Mouse (Mus musculus): ENCODE measurements around the gene Kcnq4. TPM values are rescaled to one million over a fixed set of nuclear protein-coding genes. Genes with fewer than 3 reads are reported as not detected.
A peak's percentile ranks its signal among the peaks of the same experiment; 100 is the strongest.

Kcnq4 gene
- polyA plus RNA-seq, 1 experiment from 2014 or later: 5.0 TPM

DNA sequence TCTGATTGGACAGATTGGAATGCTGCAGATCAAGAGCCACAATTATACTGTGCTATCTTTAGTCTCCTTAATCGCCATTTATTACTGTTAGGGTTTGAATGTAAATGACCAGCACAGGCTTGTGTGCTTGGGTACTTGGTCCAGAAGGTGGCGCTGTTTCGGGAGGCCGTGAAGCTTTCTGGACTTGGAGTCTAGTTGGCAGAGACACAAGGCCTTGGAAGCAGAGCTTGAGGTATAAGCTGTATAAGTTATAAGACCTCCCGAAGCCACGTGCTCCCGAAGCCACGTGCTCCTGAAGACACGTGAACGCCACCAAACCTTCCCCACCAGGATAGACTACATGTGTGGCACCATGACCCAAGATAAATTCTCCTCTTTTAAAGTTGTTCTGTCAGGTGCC is 55.7 kb downstream of the Kcnq4 start:
- no peaks in the 10 kb centered on the region for H3K27me3 ChIP-seq (replicated peaks; ENCODE audit: control insufficient read depth, insufficient read depth, low read length)
- no peak overlapping the region for H3K9ac ChIP-seq (ENCODE audit: low read length)
- ATAC-seq: peak; percentile 42; the same call in 1 of the 2 replicates
- H3K27ac ChIP-seq (ENCODE audit: low read depth, low read length): no peak overlapping the region
- 39% methylated on average over 10 of the region's 10 CpGs for WGBS
- no peak overlapping the region for H3K4me2 ChIP-seq (ENCODE audit: low read length)
- no peak overlapping the region for H3K4me3 ChIP-seq (ENCODE audit: low read depth, low read length)
- H3K36me3 ChIP-seq (ENCODE audit: control insufficient read depth, insufficient read depth, low read length): no peaks in the 10 kb centered on the region
- peak; percentile 58 for DNase-seq (ENCODE audit: low spot score)
- no peaks in the 10 kb centered on the region for H3K9me3 ChIP-seq (replicated peaks; ENCODE audit: control insufficient read depth, low read length)
- no peaks in the 10 kb centered on the region for H3K4me1 ChIP-seq (ENCODE audit: control insufficient read depth, insufficient read depth, low read length)

DNA sequence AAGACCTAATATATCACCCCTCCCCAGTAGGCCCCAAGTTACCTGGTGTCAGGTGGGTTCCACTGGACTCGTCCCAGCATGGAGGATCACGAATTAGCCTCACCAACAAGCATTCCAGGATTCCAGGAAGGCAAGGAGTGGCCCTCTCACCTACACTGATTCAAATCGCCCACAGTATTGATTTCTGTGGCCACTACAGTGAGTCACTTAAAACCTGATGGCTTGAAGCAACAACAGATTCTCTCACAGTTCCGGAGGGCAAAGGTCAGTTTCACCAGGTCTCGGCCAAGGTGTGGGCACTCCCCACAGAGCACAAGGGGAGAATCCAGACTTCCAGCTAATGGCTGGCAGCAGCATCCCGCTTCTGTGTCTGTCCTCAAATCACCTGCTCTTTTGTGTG is 59.1 kb downstream of the Kcnq4 start:
- Histone ChIP-seq H3K27me3 (replicated peaks; ENCODE audit: control insufficient read depth, insufficient read depth, low read length) (no peaks in the 10 kb centered on the region), H3K9ac (ENCODE audit: low read length) (no peak overlapping the region), H3K9me3 (replicated peaks; ENCODE audit: control insufficient read depth, low read length) (no peaks in the 10 kb centered on the region), H3K27ac (ENCODE audit: low read depth, low read length) (no peak overlapping the region), H3K4me1 (ENCODE audit: control insufficient read depth, insufficient read depth, low read length) (no peaks in the 10 kb centered on the region), H3K4me2 (ENCODE audit: low read length) (no peak overlapping the region), H3K36me3 (ENCODE audit: control insufficient read depth, insufficient read depth, low read length) (no peaks in the 10 kb centered on the region), H3K4me3 (ENCODE audit: low read depth, low read length) (no peak overlapping the region)
- ATAC-seq (no peak), DNase-seq (ENCODE audit: low spot score) (no peak)
- whole genome bisulfite sequencing: 69% methylated on average over 6 of the region's 6 CpGs

DNA sequence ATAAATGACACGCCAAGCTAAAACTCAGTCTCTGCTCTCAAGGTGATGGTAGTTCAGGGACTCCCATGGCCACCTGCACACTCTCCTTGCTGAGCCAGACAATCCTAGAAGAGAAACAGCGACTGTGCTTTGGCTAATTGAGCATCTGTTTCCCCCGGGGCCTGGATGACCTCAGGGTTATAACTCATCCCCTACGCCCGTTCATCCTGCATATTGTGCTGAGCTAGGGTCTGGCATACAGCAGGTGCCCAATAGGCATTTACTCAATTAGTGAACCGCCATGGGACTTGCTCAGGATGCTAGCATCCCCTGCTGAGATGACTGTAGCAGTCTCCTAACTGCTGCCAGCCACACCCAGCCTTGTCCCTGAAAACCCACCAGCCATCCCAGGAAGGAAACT is 61.1 kb downstream of the Kcnq4 start:
- no peaks in the 10 kb centered on the region for H3K27me3 ChIP-seq (replicated peaks; ENCODE audit: control insufficient read depth, insufficient read depth, low read length)
- no peak overlapping the region for H3K4me3 ChIP-seq (ENCODE audit: low read depth, low read length)
- no peaks in the 10 kb centered on the region for H3K36me3 ChIP-seq (ENCODE audit: control insufficient read depth, insufficient read depth, low read length)
- no peaks in the 10 kb centered on the region for H3K4me1 ChIP-seq (ENCODE audit: control insufficient read depth, insufficient read depth, low read length)
- 47% methylated on average over 6 of the region's 6 CpGs for WGBS
- no peaks in the 10 kb centered on the region for H3K9me3 ChIP-seq (replicated peaks; ENCODE audit: control insufficient read depth, low read length)
- no peak for ATAC-seq
- H3K27ac ChIP-seq (ENCODE audit: low read depth, low read length): no peak overlapping the region
- no peak overlapping the region for H3K9ac ChIP-seq (ENCODE audit: low read length)
- H3K4me2 ChIP-seq (ENCODE audit: low read length): no peak overlapping the region
- DNase-seq (ENCODE audit: low spot score): no peak

DNA sequence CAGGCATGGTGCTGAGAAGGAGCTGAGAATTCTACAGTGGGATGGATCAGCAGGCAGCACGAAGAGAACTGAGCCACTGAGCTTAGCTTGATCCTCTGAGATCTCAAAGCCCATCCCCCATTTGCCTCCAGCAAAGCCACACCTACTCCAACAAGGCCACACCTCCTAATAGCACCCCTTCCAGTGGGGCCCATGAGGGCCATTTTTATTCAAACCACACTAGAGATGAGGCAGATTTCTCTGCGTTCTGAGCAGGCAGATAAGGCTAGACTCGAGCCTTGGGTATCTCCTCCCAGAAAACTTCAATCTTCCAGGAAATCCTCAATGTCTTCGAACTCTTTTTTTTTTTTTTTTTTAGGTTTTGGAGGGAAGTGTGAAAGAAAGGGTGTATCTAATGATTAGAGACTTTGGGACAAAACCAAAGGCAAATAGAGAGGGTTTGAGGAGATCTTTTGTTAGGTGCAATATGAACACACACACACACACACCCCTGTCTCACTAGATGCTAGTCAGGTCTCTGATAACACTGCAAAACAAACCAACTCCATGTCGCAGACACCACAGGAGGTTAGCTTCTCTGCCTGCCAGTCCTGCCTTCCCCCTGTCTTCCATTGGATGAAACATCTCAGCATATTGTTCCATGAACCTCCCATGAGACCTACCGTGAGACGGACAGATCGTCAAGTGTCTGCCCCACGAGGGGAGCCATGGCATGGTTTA is 65.0 kb downstream of the Kcnq4 start:
- ATAC-seq (no peak), DNase-seq (ENCODE audit: low spot score) (no peak)
- Histone ChIP-seq H3K36me3 (ENCODE audit: control insufficient read depth, insufficient read depth, low read length) (no peaks in the 10 kb centered on the region), H3K27ac (ENCODE audit: low read depth, low read length) (no peak overlapping the region), H3K4me1 (ENCODE audit: control insufficient read depth, insufficient read depth, low read length) (no peaks in the 10 kb centered on the region), H3K9ac (ENCODE audit: low read length) (no peak overlapping the region), H3K9me3 (replicated peaks; ENCODE audit: control insufficient read depth, low read length) (no peaks in the 10 kb centered on the region), H3K27me3 (replicated peaks; ENCODE audit: control insufficient read depth, insufficient read depth, low read length) (no peaks in the 10 kb centered on the region), H3K4me3 (ENCODE audit: low read depth, low read length) (no peak overlapping the region), H3K4me2 (ENCODE audit: low read length) (no peak overlapping the region)
- WGBS: 57% methylated on average over 9 of the region's 9 CpGs

- Histone ChIP-seq H3K9ac (ENCODE audit: low read length) (no peak overlapping the region), H3K4me3 (ENCODE audit: low read depth, low read length) (no peak overlapping the region), H3K4me2 (ENCODE audit: low read length) (no peak overlapping the region), H3K27me3 (replicated peaks; ENCODE audit: control insufficient read depth, insufficient read depth, low read length) (no peaks in the 10 kb centered on the region), H3K27ac (ENCODE audit: low read depth, low read length) (no peak overlapping the region), H3K4me1 (ENCODE audit: control insufficient read depth, insufficient read depth, low read length) (no peaks in the 10 kb centered on the region), H3K9me3 (replicated peaks; ENCODE audit: control insufficient read depth, low read length) (no peaks in the 10 kb centered on the region), H3K36me3 (ENCODE audit: control insufficient read depth, insufficient read depth, low read length) (no peaks in the 10 kb centered on the region)
- ATAC-seq (no peak), DNase-seq (ENCODE audit: low spot score) (peak; percentile 71)
- 33% methylated on average over 10 of the region's 10 CpGs for WGBS
Measured at GRCm38 (mm10) chr4:120682168-120682567, 66.2 kb downstream of the Kcnq4 start.

GRCm38 (mm10) chr4:120680953-120681352 is 67.5 kb downstream of the Kcnq4 start:
- no peaks in the 10 kb centered on the region for H3K36me3 ChIP-seq (ENCODE audit: control insufficient read depth, insufficient read depth, low read length)
- H3K4me2 ChIP-seq (ENCODE audit: low read length): no peak overlapping the region
- no peaks in the 10 kb centered on the region for H3K27me3 ChIP-seq (replicated peaks; ENCODE audit: control insufficient read depth, insufficient read depth, low read length)
- 58% methylated on average over 7 of the region's 7 CpGs for WGBS
- no peak for ATAC-seq
- no peaks in the 10 kb centered on the region for H3K4me1 ChIP-seq (ENCODE audit: control insufficient read depth, insufficient read depth, low read length)
- no peak overlapping the region for H3K4me3 ChIP-seq (ENCODE audit: low read depth, low read length)
- H3K9me3 ChIP-seq (replicated peaks; ENCODE audit: control insufficient read depth, low read length): no peaks in the 10 kb centered on the region
- no peak overlapping the region for H3K9ac ChIP-seq (ENCODE audit: low read length)
- DNase-seq (ENCODE audit: low spot score): peak; percentile 52
- H3K27ac ChIP-seq (ENCODE audit: low read depth, low read length): no peak overlapping the region

- no peak overlapping the region for H3K4me3 ChIP-seq (ENCODE audit: low read depth, low read length)
- 61% methylated on average over 2 of the region's 2 CpGs for WGBS
Measured at GRCm38 (mm10) chr4:120675640-120676039, 72.8 kb downstream of the Kcnq4 start.

DNA sequence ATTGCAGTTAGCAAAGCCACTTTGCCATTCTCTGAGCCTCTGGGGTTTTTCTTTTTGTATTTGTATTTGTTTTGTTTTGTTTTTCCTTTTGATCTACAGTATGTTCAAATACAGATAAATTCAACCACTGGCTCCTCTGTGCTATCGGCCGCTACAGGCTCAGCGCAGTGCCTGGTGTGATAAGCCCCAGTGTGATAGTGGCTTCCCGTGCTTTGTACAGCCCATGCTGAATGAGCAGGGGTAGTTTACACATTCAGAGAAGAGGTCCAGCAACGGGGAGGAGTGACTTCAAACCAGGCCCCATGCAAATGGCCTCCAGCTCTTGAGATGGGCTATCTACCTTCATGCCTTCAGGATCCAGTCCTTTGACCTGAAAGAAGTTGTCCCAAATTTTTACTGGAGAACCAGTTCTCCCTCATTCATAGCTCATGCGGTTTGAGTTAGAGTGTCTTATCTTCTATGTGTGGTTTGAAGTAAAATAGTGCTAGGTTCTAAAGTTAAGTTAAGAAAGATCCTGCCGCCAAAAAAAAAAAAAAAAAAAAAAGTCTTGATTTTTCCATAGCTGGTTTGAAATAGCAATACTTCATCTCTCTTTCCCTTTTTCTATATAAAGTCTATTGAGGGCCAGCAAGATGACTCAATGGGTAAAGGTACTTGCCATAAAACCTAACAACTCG is 73.5 kb downstream of the Kcnq4 start:
- 84% methylated on average over 8 of the region's 8 CpGs for WGBS
- no peak for DNase-seq (ENCODE audit: low spot score)

More at GRCm38 (mm10) chr4:120675640-120676039, 72.8 kb downstream of the Kcnq4 start:
- no peaks in the 10 kb centered on the region for H3K4me1 ChIP-seq (ENCODE audit: control insufficient read depth, insufficient read depth, low read length)
- no peaks in the 10 kb centered on the region for H3K9me3 ChIP-seq (replicated peaks; ENCODE audit: control insufficient read depth, low read length)
- no peaks in the 10 kb centered on the region for H3K27me3 ChIP-seq (replicated peaks; ENCODE audit: control insufficient read depth, insufficient read depth, low read length)
- no peak for ATAC-seq
- no peak overlapping the region for H3K27ac ChIP-seq (ENCODE audit: low read depth, low read length)
- DNase-seq (ENCODE audit: low spot score): no peak
- no peak overlapping the region for H3K9ac ChIP-seq (ENCODE audit: low read length)
- no peak overlapping the region for H3K4me2 ChIP-seq (ENCODE audit: low read length)
- no peaks in the 10 kb centered on the region for H3K36me3 ChIP-seq (ENCODE audit: control insufficient read depth, insufficient read depth, low read length)

GRCm38 (mm10) chr4:120673606-120674005 is 74.8 kb downstream of the Kcnq4 start:
- Histone ChIP-seq H3K9ac (ENCODE audit: low read length) (no peak overlapping the region), H3K4me1 (ENCODE audit: control insufficient read depth, insufficient read depth, low read length) (no peaks in the 10 kb centered on the region), H3K4me3 (ENCODE audit: low read depth, low read length) (no peak overlapping the region), H3K36me3 (ENCODE audit: control insufficient read depth, insufficient read depth, low read length) (no peaks in the 10 kb centered on the region), H3K4me2 (ENCODE audit: low read length) (no peak overlapping the region), H3K9me3 (replicated peaks; ENCODE audit: control insufficient read depth, low read length) (no peaks in the 10 kb centered on the region), H3K27ac (ENCODE audit: low read depth, low read length) (no peak overlapping the region), H3K27me3 (replicated peaks; ENCODE audit: control insufficient read depth, insufficient read depth, low read length) (peaks cover 5% of the 10 kb centered on the region)
- DNase-seq (ENCODE audit: low spot score): no peak
- ATAC-seq: no peak
- WGBS: 73% methylated on average over 3 of the region's 3 CpGs

More for the DNA sequence above, 73.5 kb downstream of the Kcnq4 start:
- Histone ChIP-seq H3K4me3 (ENCODE audit: low read depth, low read length) (no peak overlapping the region), H3K4me1 (ENCODE audit: control insufficient read depth, insufficient read depth, low read length) (no peaks in the 10 kb centered on the region), H3K36me3 (ENCODE audit: control insufficient read depth, insufficient read depth, low read length) (no peaks in the 10 kb centered on the region), H3K4me2 (ENCODE audit: low read length) (no peak overlapping the region), H3K9ac (ENCODE audit: low read length) (no peak overlapping the region), H3K27me3 (replicated peaks; ENCODE audit: control insufficient read depth, insufficient read depth, low read length) (no peaks in the 10 kb centered on the region), H3K9me3 (replicated peaks; ENCODE audit: control insufficient read depth, low read length) (no peaks in the 10 kb centered on the region), H3K27ac (ENCODE audit: low read depth, low read length) (no peak overlapping the region)
- no peak for ATAC-seq
